Mouse (Mus musculus) embryonic fibroblast, embryonic 13.5 days (primary cell): Measurements from ENCODE around the gene Slc38a4. TPM values are rescaled to one million over a fixed set of nuclear protein-coding genes. Genes with fewer than 3 reads are reported as not detected.
A peak's percentile ranks its signal among the peaks of the same experiment; 100 is the strongest.

ENCODE experiments used
- H3K27ac ChIP-seq: 2 replicates; pipeline ENCODE4 v1.5.1; 2012; ENCODE audit warnings: low read length, control low read depth, inconsistent platforms; ENCODE audit not compliant: insufficient read depth
- H3K4me1 ChIP-seq: 2 replicates; pipeline ENCODE4 v1.6.1; 2011; ENCODE audit warnings: low read length; ENCODE audit not compliant: control insufficient read depth, insufficient read depth
- H3K4me3 ChIP-seq: 2 replicates; pipeline ENCODE4 v1.5.1; 2011; ENCODE audit warnings: mild to moderate bottlenecking, control low read depth, low read length; ENCODE audit not compliant: insufficient read depth
- CTCF ChIP-seq: IDR thresholded peaks from 2 replicates; pipeline ENCODE4 v1.5.1; 2011; ENCODE audit warnings: mild to moderate bottlenecking, control low read depth, low read length, moderate library complexity, borderline replicate concordance; ENCODE audit not compliant: insufficient read depth
- POLR2A ChIP-seq: IDR thresholded peaks from 2 replicates; pipeline ENCODE4 v1.6.1; 2011; ENCODE audit warnings: low read depth, mild to moderate bottlenecking, control low read depth, low read length, moderate library complexity
- polyA plus RNA-seq: library from polyadenylated mRNA; stranded (reverse); fragments of >200 nt; gene quantifications from 2 replicates; pipeline ENCODE4 v1.2.4, GENCODE M21; 2011; ENCODE audit warnings: low read depth; ENCODE audit not compliant: missing spikeins, insufficient read length

Gene Slc38a4
- polyA plus RNA-seq, 1 experiment = 93.6 TPM

DNA sequence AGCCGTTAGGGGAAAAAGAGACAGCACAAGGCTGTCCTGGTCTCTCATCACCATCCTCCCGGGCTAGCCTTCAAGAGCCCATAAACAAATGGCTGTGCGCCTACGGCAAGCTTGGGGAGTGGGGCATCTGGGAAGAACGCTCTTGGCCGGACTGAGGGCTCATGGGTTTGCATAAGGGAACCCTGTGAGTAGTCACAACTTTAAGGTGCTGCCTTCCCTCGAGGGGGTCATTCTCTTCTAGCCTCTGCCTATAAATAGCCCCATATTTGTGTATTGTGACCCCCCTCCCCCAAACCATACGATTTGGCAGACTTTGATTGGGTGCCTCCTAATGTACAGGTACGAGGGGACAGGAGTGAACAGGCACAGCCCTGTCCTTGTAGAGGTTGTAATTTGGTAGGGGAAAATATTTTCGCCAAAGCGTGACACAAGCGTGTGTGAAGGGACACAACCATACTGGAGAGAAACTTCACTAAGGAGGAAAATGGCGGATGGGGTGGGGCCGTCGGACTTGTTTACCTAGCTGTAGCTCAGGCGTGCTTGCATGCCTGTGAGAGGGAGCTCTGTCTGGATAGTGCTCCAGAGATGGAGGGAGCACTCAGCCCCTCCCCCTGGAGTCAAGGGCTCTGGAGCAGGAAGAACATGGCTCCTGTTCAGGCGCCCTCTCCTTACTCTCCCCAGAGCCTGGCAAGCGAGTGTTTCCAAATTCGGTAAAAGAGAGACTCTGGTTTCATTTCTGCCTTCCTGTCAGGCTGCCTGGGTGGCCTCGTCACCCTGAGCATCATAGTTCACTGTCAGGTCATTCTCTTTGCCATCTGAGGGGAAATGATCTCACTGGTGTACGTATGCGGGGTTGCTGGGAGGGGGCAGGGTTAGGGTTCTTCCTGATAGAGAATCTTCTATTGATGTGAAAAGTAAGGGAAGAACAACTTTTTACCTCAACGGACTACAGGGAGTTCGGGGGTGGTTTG, 3.6 kb upstream of the Slc38a4 start:
- no peaks in the 10 kb centered on the region for H3K4me1 ChIP-seq
- no peak overlapping the region for H3K27ac ChIP-seq
- no peak for TF ChIP-seq CTCF
- no peak for TF ChIP-seq POLR2A
- no peak overlapping the region for H3K4me3 ChIP-seq

DNA sequence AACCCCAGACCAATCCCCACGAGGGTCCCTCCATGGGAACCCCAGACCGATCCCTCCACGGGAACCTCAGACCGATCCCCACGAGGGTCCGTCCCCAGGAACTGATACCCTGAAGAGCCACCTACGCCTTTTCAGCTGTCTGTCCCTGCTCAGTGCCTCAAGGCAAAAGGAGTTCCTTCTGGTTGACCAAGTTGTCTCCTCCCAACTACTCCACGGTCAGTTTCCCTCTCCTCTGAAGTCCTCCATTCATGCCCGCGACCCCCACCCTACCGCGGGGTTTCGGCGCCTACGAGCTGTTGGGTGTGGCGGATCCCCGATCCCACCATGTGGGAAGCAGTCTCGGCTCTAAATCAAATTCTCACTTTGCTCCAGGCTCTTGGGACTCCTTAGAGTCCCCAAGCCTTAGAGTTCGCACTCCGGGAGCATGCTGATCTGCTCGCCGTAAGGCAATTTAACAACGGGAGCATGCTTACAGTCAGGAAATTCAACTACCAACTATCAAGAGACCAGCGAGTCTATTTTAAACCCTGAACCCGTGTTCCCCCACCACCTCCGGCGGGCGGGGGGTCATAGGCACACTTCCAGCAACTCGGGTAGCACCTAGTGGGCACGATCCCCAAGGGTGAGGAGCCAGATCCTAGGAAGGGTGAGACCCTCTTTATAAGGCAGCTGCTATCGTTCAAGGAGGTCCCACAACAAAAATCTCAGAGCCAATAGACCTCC, 828 bp downstream of the Slc38a4 start:
- Histone ChIP-seq H3K4me1 (peaks cover 4% of the 10 kb centered on the region; the same call in 1 of the 2 replicates), H3K4me3 (peak overlapping the region; percentile 59), H3K27ac (peak overlapping the region; percentile 34; the same call in 1 of the 2 replicates)
- TF ChIP-seq CTCF (no peak), POLR2A (no peak)

- Histone ChIP-seq H3K27ac (no peak overlapping the region), H3K4me1 (peaks cover 8% of the 10 kb centered on the region; the same call in 1 of the 2 replicates), H3K4me3 (peak overlapping the region; percentile 59)
- TF ChIP-seq CTCF (no peak), POLR2A (no peak)
These were observed 1.6 kb downstream of the Slc38a4 start for GRCm38 (mm10) chr15:97054131-97054530.

GRCm38 (mm10) chr15:97050436-97050835, 5.3 kb downstream of the Slc38a4 start:
- Histone ChIP-seq H3K4me1 (peaks cover 16% of the 10 kb centered on the region), H3K4me3 (no peak overlapping the region), H3K27ac (no peak overlapping the region)
- TF ChIP-seq POLR2A (no peak), CTCF (no peak)

- Histone ChIP-seq H3K4me3 (no peak overlapping the region), H3K27ac (no peak overlapping the region), H3K4me1 (peaks cover 16% of the 10 kb centered on the region)
- TF ChIP-seq POLR2A (no peak), CTCF (no peak)
These were observed 5.7 kb downstream of the Slc38a4 start for GRCm38 (mm10) chr15:97050011-97050410.

GRCm38 (mm10) chr15:97049281-97049841, 6.4 kb downstream of the Slc38a4 start:
- TF ChIP-seq POLR2A (no peak), CTCF (no peak)
- H3K4me3 ChIP-seq = no peak overlapping the region
- H3K27ac ChIP-seq = no peak overlapping the region
- H3K4me1 ChIP-seq = peaks cover 16% of the 10 kb centered on the region

DNA sequence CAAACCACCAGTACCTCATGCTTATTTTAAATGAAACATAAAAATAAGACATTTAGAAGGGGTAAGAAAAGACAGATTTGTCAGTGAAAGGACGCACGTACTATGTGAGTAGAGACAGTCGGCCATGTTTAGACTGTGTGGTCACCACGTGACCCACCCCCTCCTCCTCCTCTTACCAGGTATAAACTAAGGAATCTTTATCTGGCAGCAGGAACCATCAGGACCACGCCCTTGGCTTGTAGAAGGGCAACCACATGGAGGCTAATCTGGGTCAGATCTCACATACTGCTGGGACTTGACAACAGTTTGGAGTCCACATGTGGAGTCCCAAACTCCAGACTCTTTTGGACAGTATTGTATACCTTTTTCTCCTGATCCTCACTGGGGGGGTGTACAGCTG, 7.5 kb downstream of the Slc38a4 start:
- H3K27ac ChIP-seq = no peak overlapping the region
- no peak overlapping the region for H3K4me3 ChIP-seq
- H3K4me1 ChIP-seq = peaks cover 22% of the 10 kb centered on the region
- TF ChIP-seq CTCF (no peak), POLR2A (no peak)

- H3K4me1 ChIP-seq = peaks cover 17% of the 10 kb centered on the region
- H3K4me3 ChIP-seq = no peak overlapping the region
- H3K27ac ChIP-seq = no peak overlapping the region
- TF ChIP-seq CTCF (no peak), POLR2A (no peak)
These were observed 11.8 kb downstream of the Slc38a4 start for GRCm38 (mm10) chr15:97043921-97044320.

GRCm38 (mm10) chr15:97042001-97042491, 13.7 kb downstream of the Slc38a4 start:
- Histone ChIP-seq H3K4me3 (no peak overlapping the region), H3K27ac (peak overlapping the region; percentile 94), H3K4me1 (peaks cover 11% of the 10 kb centered on the region)
- TF ChIP-seq CTCF (no peak), POLR2A (peak; percentile 26; the same call in 1 of the 2 replicates)
